Mouse (Mus musculus) inflammation-experienced regulatory T-cells, adult 6 months (primary cell): ENCODE results near the gene Xntrpc. TPM values are rescaled to one million over a fixed set of nuclear protein-coding genes. Genes with fewer than 3 reads are reported as not detected.

Experiments
- ATAC-seq: one replicate; pipeline ENCODE4 v1.8.0; 2017
- polyA plus RNA-seq, 3 experiments: library from polyadenylated mRNA; unstranded; fragments of 100-300 nt; shearing (Covaris generic); gene quantifications; one replicate each; pipeline ENCODE4 v1.2.1; 2017

Xntrpc gene
- polyA plus RNA-seq, 3 experiments from 2014 or later: 0.24 to 0.93 (median 0.51) TPM

DNA sequence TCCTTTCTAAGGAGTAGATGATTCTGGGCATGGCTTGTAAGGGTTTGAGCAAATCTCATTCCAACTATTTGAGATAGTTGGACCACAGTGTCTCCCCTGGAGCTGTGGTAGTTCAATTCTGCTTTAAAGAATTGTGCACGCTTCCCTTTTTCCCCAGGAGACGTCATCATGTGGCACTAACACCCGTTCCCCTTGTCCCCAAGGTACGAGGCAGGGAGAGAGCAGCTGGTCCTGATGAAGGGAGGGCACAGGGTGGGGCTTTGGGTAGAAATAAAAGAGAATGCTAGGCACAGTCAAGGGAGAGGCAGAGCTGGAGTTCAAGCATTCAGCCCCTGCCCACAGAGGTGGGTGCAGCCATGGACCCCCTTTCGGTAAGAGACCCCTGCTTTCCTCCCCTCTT, 17.3 kb downstream of the Xntrpc start, which contains the start of gene Trpc2:
TSS of gene Trpc2 (plus strand) at position 301 of the 400 bp plus-strand sequence.
- ATAC-seq: no peak

DNA sequence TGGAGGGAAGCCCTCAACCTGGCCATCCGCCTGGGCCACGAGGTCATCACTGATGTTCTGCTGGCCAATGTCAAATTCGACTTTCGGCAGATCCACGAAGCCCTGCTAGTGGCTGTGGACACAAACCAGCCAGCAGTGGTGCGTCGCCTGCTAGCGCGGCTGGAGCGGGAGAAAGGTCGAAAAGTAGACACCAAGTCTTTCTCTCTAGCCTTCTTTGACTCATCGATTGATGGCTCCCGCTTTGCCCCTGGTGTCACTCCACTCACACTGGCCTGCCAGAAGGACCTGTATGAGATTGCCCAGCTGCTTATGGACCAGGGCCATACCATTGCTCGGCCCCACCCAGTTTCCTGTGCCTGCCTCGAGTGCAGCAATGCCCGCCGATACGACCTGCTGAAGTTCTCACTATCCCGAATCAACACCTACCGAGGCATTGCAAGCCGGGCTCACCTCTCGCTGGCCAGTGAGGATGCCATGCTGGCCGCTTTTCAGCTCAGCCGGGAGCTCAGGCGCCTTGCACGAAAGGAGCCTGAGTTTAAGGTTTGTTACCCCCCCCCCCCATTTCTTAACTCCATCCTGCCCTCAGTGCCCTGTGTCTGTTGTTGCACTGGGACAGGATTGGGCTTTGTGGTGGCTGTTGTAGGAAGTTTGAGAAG, 18.7 kb downstream of the Xntrpc start:
- ATAC-seq: no peak

DNA sequence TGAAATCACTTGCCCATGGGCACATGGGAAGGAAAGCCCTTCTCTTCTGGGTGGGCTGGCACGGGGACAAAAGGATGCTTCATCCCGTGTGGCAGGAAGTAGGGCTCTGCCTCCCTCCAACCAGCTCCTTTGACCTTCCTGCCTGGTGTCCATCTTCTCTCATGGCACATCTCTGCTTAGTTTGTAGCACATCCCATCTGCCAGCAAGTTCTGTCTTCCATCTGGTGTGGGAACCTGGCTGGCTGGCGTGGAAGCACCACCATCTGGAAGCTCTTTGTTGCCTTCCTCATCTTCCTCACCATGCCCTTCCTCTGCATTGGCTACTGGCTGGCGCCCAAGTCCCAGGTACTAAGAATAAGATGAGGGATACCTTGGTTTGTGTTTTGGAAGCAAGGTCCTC, 21.8 kb downstream of the Xntrpc start:
- no peak for ATAC-seq

DNA sequence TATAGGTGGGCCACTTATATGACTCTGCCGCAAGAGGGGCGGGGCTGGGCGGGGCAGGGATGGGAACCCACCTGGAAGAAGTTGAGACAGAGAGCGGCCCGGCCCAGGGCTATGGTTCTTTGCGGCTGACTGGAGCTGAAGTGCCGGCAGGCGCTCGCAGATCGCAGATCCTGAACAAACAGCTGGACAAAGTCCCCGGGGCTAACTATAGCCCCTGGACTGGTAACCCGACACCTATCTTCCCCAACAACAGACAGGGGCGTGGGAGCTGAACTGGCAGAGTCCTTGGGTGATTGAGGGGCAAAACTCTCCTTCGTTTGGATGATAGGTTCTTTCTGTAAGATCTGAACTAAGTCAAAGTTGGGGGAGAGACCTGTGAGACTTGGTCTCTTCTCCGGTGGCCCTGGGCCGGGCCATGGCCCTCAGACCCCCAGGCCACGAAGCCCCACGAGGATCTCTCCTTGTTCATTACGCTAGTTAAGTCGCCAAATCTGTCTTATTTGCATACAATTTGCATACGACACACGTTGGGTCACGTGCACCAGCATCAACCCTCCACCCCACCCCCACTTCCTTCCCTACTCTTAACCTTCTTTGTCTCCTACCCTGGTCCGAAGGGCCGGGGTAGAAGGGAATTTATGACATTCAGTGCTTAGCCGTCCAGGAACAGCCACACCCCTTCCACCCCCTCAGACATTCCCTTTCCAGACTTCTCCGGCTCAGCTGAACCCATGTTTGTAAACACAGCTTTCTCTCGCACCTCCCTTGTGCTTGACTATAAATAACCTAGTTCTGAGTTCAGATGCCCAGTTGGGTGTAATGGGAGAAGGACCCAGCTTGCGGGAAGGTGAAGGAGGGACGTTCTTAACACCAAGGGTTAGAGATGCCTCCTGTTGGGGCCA, 34.5 kb downstream of the Xntrpc start:
- peak; percentile 91 for ATAC-seq

DNA sequence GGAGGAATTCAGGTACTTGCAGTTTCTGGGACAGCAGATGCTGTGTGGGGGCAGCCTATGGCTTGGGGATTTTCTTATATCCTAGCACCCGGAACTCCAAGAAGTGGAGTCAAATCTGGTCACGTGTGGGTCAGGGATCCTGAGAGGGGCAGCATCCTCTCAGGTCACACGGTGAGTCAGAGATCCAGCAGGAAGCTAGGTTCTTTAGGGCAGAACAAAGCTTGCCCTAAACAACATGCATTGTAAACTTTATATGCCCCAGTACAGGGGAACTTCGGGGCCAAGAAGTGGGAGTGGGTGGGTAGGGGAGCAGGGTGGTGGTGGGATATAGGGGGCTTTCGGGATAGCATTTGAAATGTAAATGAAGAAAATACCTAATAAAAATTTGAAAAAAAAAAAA, 35.4 kb downstream of the Xntrpc start:
- ATAC-seq: no peak

DNA sequence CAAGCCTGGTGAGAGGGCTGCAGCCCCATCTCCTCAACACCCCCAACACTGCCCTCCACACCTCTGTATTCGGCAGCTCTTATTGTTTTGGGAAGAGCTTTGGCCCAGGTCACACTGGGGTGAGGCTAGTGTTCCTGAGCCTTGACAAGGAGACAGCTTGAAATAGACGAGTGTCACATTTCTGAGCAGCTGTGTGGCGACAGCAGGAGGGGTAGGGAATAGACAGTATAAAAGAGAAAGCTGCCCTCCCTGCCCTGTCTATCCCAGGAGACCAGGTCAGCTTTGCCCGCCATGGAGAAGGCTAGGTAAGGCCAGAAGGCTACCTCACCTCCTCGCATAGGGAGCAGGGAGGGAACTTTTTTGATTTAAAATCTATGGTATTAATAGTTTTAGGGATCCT, 36.0 kb downstream of the Xntrpc start, which contains the start of gene Art1:
TSS of gene Art1 (plus strand) at position 257 of the 400 bp plus-strand sequence.
- ATAC-seq: no peak

DNA sequence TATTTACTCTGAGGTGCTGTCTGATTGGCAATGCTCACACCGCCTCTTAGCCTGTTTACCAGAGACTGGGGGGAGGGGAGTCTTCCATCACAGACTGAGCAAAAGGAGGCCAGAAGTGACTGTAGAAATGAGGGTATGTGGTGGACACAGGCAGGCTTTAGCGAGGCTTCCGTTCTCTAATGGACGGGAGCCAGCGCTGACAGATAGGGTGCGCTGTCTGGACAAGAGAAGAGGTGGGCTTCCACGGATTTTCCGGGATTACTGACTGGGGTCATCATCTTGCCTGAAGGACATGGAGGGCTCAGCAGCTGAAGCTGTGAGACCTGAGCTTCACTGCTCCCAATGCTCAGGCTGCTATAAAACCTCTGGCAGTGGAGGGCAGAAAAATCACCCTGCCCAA, 36.7 kb downstream of the Xntrpc start:
- no peak for ATAC-seq

DNA sequence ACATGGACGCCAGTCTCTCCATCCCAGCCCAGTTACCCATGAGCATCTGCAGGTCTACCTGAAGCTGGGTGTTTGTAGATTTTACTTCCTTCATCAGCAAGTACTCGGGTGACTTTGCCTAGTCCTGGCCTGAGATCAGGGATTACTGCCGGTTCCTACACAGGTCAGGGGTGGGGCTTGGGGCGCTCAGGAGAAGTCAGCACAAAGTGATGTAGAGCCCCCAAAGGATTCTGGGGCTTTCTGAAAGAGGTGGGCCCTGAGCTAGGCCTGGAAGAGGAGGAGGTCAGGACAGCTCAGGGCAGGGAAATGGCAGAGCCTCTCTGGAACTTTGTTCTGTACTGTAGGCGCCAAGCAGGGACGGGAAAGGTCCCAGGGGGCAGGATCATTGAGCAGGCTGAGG, 37.2 kb downstream of the Xntrpc start:
- no peak for ATAC-seq

DNA sequence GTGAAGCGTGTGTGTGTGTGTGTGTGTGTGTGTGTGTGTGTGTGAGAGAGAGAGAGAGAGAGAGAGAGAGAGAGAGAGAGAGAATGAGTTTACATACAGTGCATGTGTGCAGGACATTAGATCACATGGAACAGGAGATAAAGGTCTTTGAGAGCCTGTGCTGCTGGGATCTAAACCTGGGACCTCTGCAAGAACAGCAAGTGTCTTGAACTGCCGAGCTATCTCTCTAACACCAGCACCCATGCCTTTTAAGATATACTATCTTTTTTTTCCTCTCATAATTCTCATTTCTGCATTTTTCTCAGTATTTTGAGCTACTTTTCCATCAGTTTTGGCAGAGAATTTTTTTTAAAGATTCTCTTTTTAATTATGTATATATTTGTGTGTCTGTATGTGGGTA, 38.0 kb downstream of the Xntrpc start:
- no peak for ATAC-seq

DNA sequence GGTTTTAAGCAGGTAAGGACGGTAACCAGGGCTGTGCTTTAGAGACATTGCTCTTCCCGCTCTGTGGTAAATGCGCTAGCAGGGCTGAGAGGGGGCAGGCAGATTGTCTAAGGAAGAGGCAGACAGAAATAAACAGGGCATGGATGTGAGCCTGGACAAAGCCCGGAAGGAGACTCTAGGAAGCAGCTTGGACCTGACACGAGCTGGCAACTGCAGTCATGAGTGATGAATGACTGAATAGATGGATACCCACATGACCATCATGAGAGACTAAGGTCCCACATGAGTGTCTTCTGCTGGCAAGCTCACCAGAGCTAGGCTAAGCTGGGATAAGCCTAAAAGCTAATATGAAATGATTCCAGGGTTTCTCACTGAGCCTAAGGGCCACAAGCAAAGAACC, 38.6 kb downstream of the Xntrpc start:
- no peak for ATAC-seq

DNA sequence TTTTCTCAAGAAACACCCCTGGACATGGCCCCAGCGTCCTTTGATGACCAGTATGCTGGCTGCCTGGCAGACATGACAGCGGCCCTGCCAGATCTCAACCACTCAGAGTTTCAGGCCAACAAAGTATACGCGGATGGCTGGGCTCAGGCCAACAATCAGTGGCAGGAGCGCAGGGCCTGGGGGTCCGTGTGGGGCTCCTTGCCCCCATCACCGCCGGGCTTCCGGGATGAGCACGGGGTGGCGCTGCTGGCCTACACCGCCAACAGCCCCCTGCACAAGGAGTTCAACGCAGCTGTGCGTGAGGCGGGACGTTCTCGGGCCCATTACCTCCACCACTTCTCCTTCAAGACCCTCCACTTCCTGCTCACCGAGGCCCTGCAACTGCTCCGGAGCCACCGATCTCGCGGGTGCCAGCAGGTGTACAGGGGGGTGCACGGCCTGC, 41.2 kb downstream of the Xntrpc start:
- no peak for ATAC-seq

DNA sequence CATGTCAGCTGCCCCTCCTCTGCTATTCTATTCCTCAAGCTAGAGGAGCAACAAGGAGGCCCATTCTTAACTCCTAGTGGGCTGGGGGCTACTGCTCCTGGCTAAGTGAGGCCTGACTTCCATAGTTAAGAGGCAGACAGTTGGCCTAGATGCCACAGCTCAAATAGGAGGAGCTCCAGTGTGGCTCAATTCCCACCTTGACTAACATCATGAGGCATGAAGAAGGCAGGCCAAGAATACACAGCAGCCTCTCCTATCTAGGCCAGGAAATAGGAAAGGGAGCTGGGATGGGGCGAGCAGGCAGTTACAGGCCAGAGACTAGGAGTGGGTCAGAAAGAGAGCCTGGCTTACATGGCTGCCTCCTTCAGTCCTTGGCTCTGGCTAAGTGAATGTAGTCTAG, 42.7 kb downstream of the Xntrpc start:
- ATAC-seq: no peak

DNA sequence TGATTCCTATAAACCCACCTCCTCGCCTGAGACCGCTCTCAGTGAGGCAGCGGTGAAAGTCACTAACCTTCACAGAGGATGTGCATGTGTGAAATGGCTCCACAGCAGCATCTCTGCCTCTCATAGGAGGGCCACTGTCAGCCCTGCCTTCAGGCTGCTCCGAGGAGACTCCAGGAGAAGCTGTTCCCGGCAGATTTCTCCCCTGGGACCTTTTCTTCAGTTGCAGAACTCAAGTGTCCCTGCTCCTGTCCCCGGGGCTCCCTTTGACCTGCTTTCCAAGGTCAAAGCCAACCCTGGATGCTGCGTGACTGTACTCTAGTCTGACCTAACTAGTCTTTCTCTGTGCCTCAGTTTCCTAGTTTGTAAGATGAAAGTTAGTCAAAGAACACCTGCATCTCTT, 43.7 kb downstream of the Xntrpc start, which contains the start of gene Art5:
TSS of gene Art5 (minus strand) at position 319 of the 400 bp plus-strand sequence.
- no peak for ATAC-seq

DNA sequence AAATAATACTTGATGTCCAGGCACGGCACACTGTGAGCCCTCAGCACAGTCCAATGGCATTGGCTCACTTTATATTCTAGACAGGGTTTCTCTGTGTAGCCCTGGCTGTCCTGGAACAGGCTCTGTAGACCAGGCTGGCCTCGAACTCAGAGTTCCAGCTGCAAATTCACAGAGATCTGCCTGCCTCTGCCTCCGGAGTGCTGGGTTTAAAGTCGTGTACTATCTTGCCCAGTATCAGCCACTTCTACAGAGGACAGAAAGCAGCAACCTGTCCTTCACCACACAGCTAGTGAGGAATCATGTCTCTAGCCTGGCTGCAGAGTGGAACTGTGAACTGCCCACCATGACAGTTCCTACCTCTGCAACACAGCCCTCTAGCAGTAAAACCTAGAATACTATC, 44.2 kb downstream of the Xntrpc start:
- ATAC-seq: no peak

DNA sequence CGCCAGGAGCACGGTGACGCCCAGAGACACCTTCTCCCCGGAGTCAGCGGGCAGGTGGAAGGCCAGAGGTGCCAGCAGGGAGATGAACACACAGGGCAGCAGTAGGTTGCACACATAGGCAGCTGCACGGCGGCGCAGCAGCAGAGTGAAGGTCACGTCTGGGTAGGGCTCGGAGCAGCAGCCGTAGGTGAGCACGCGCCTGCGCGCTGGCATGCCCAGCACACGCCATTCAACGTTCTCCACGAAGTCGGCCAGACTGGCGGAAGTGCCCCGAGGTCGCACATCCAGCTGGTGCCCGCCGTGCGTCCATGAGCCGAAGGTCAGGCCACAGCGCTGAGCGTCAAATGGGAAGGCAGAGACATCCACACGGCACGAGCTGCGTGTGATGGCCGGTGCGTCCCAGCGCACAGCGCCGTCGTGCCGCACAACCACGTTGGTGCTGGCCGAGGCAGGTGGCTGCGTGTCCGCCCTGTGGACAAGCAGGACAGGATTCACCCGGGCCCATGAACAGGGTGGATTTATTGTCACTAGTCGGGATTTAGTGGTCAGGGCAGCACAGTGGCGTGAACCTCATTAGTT, 47.7 kb downstream of the Xntrpc start:
- no peak for ATAC-seq

DNA sequence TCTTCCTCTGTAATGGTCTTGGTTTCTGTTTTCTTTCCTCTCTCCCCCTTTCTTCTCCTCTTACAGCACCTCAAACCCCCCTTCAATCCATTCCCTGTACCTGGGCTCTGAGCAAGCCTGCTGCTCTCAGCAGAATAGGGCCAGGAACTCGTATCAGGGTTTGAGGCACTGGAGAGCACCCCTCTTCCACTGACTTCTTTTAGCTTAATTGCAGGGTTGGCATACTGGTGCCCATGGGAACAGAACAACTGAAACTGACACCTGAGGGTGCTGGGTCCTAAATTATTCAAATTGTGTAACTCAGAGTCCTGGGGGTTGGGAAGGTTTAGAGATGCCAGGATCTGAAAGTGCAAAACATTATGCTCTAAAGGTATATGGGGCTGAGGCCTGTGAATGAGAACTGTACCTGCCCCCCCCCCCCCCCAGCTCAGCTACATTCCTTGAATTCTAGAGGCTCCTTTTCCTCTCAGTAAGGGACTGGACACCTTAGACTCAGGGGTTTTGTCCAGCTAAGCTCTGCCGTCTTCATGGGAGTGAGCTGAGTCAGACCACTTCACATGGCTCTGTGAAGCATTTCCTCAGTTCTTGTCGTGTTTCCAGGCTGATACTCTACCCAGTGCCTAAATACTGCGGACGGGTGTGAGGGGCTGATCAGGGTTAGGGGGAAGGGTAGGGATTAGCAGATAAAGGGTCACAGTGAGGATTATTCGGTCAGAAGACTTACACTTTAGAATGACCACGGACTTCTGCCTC, 51.2 kb downstream of the Xntrpc start, which contains the start of gene Chrna10:
TSS of gene Chrna10 (minus strand) at position 250 of the 753 bp plus-strand sequence.
- ATAC-seq: no peak

DNA sequence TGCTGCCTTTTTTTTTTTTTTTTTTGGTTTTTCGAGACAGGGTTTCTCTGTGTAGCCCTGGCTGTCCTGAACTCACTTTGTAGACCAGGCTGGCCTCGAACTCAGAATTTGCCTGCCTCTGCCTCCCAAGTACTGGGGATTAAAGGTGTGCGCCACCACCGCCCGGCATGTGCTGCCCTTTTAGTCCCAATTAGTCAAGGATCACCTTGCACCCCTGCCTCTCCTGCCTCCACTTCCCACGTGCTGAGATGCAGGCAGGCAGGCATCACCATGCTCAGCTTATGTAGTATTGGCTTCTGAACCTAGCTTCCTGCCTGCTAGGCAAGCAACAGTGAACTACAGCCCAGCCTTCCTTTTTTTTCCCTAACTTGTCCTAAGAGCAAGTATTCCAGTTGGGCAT, 51.9 kb downstream of the Xntrpc start:
- ATAC-seq: no peak

DNA sequence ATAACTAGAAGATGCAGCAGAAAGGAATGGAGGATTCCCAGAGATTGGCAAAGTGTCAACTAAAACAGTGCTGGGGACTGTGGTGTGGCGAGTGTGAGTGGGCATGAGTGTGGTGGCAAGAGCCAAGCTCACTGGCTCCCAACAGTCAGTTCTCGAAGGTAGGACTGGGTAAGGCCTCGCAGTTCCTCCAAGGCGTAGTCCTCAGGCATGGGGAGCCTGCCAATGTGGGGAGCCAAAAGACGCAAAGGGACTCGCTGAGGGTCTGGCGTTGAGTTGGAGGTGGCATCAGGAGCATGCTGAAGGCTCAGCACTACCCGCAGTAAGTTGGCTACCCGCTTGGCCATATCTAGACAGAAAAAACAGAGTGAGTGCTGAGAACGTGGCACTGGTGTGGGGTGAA, 54.8 kb downstream of the Xntrpc start:
- ATAC-seq: no peak

DNA sequence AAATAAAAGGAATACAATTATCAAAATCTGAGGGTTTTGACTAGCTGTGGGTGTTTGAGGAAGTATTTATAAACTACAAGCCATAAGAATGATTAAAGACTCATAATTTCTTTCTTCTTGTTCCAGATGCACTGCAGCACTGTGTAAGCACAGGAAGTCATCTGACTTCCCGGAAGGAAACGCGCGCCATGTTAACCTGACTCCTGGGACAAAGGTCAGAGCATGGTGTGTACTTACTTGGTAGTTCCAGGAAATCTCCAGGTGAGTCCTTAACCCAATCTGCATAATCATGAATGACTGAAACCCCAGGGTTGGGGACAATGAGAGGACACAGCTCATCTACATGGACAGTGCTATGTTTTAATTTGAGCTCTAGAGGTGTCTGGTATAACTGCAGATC, 66.9 kb downstream of the Xntrpc start:
- no peak for ATAC-seq

DNA sequence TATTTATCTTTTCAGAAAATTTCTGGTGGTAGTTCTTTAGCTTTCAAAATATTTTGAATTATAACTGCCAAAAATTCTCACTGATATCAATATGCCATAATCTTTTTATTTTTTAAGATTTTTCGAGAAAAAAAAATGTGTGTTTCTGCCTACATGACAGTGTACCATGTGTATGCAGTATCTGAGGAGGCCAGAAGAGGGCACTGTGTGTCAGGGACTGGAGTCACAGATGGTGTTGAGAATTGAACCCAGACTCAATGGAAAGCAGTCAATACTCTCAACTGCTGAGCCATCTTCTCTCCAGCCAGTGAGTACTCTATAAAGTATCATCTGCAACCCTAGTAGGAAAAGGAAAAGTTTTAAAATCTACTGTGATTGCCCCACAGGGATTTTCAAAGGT, 72.0 kb downstream of the Xntrpc start:
- no peak for ATAC-seq

DNA sequence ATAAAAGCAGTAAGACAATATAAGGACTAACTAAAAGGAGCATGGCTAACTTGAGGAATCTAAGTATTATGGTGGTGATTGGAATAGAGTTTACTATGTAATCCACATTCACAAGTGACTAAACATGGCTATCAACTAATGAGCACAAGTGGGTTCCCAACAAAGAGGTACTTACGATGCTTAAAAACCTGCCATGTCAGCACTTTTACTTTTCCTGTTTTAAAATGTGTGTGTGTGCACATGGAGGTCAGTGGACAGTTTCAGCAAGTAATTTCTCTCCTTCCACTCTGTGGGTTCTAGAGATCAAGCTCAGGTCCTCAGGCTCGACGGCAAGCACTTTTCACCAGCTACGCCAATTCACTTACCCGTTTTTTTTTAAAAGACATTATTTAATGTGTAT, 72.4 kb downstream of the Xntrpc start:
- no peak for ATAC-seq
